Mouse (Mus musculus) megakaryocyte, embryonic 14.5 days (primary cell): ENCODE measurements around the gene Sla2.

Experiments
- FLI1 ChIP-seq: IDR thresholded peaks from 2 replicates; pipeline ENCODE4 v1.6.1; 2012; ENCODE audit warnings: low read length, inconsistent platforms, mixed read lengths
- GATA1 ChIP-seq: IDR thresholded peaks from 3 replicates; pipeline ENCODE4 v1.6.1; 2012; ENCODE audit warnings: mixed read lengths, low read length, inconsistent platforms, borderline replicate concordance

- TF ChIP-seq GATA1 (no peak), FLI1 (no peak)
These were observed 5.8 kb upstream of the Sla2 start for GRCm38 (mm10) chr2:156892821-156893220.
